Mouse (Mus musculus) granulocyte monocyte progenitor cell, adult 5-6 weeks (primary cell): ENCODE measurements around the gene Il18bp. TPM values are rescaled to one million over a fixed set of nuclear protein-coding genes. Genes with fewer than 3 reads are reported as not detected.

ENCODE experiments used
- total RNA-seq, 2 experiments: library from RNA; stranded (forward) in 1 of 2; stranded (reverse) in 1 of 2; fragments of 200-712, 200-1000 nt in 1 of 2; fragments of >200 nt in 1 of 2; fragmentation: Nextera tagmentation in 1 of 2; gene quantifications; 2 replicates each; pipeline ENCODE4 v1.2.3; 2014 to 2017

The Il18bp gene
- total RNA-seq, 2 experiments from 2014 or later = 1.1 to 12.6 TPM

Other genes with a start within 250 kb of the Il18bp start
- gene Phox2a, start 200.4 kb downstream of the Il18bp start, total RNA-seq (2014; fragmentation: Nextera tagmentation) = not detected in 2 replicates
- gene Phox2a, start 200.4 kb downstream of the Il18bp start, total RNA-seq (2017) = not detected in 2 replicates
- gene Inppl1, start 180.5 kb downstream of the Il18bp start, total RNA-seq (2014; fragmentation: Nextera tagmentation) = 2.0 and 6.5 TPM in 2 replicates
- 7.5 and 11.7 TPM in 2 replicates for gene Inppl1, start 180.5 kb downstream of the Il18bp start, total RNA-seq (2017)
- gene Folr2, start 161.5 kb downstream of the Il18bp start, total RNA-seq (2014; fragmentation: Nextera tagmentation) = not detected in 2 replicates
- gene Folr2, start 161.5 kb downstream of the Il18bp start, total RNA-seq (2017) = not detected in 2 replicates
- gene Anapc15, start 155.0 kb downstream of the Il18bp start, total RNA-seq (2014; fragmentation: Nextera tagmentation) = 111 and 144 TPM in 2 replicates
- 80.1 and 145 TPM in 2 replicates for gene Anapc15, start 155.0 kb downstream of the Il18bp start, total RNA-seq (2017)
- gene Folr1, start 147.9 kb downstream of the Il18bp start, total RNA-seq (2014; fragmentation: Nextera tagmentation) = not detected in 2 replicates
- gene Folr1, start 147.9 kb downstream of the Il18bp start, total RNA-seq (2017) = not detected in 2 replicates
- gene Lamtor1, start 112.8 kb downstream of the Il18bp start, total RNA-seq (2014; fragmentation: Nextera tagmentation) = 76.6 and 89.7 TPM in 2 replicates
- gene Lamtor1, start 112.8 kb downstream of the Il18bp start, total RNA-seq (2017) = 70.9 and 91.7 TPM in 2 replicates
- gene Tomt, start 112.3 kb downstream of the Il18bp start, total RNA-seq (2014; fragmentation: Nextera tagmentation) = not detected in 2 replicates
- gene Tomt, start 112.3 kb downstream of the Il18bp start, total RNA-seq (2017) = 0.09 TPM in 1 of 2 replicates, not detected in the other
- gene Lrrc51, start 84.8 kb downstream of the Il18bp start, total RNA-seq (2014; fragmentation: Nextera tagmentation) = 4.0 and 6.1 TPM in 2 replicates
- 3.8 TPM in 1 of 2 replicates, not detected in the other for gene Lrrc51, start 84.8 kb downstream of the Il18bp start, total RNA-seq (2017)
- 114 and 116 TPM in 2 replicates for gene Numa1, start 84.6 kb downstream of the Il18bp start, total RNA-seq (2014; fragmentation: Nextera tagmentation)
- 153 and 204 TPM in 2 replicates for gene Numa1, start 84.6 kb downstream of the Il18bp start, total RNA-seq (2017)
- 11.2 and 13.2 TPM in 2 replicates for gene Rnf121, start 46.8 kb upstream of the Il18bp start, total RNA-seq (2014; fragmentation: Nextera tagmentation)
- gene Rnf121, start 46.8 kb upstream of the Il18bp start, total RNA-seq (2017) = 12.0 and 13.1 TPM in 2 replicates
- gene Xndc1, start 46.8 kb upstream of the Il18bp start, total RNA-seq (2014; fragmentation: Nextera tagmentation) = 56.6 and 64.4 TPM in 2 replicates
- 17.0 and 23.2 TPM in 2 replicates for gene Xndc1, start 46.8 kb upstream of the Il18bp start, total RNA-seq (2017)
- 1.8 and 3.4 TPM in 2 replicates for gene Xntrpc, start 47.0 kb upstream of the Il18bp start, total RNA-seq (2014; fragmentation: Nextera tagmentation)
- 1.5 and 2.3 TPM in 2 replicates for gene Xntrpc, start 47.0 kb upstream of the Il18bp start, total RNA-seq (2017)
- gene Trpc2, start 64.4 kb upstream of the Il18bp start, total RNA-seq (2014; fragmentation: Nextera tagmentation) = not detected in 2 replicates
- not detected in 2 replicates for gene Trpc2, start 64.4 kb upstream of the Il18bp start, total RNA-seq (2017)
- not detected in 2 replicates for gene Art1, start 83.1 kb upstream of the Il18bp start, total RNA-seq (2014; fragmentation: Nextera tagmentation)
- 0.67 TPM in 1 of 2 replicates, not detected in the other for gene Art1, start 83.1 kb upstream of the Il18bp start, total RNA-seq (2017)
- 1.9 TPM in 1 of 2 replicates, not detected in the other for gene Art5, start 90.8 kb upstream of the Il18bp start, total RNA-seq (2014; fragmentation: Nextera tagmentation)
- gene Art5, start 90.8 kb upstream of the Il18bp start, total RNA-seq (2017) = not detected in 2 replicates
- not detected in 2 replicates for gene Chrna10, start 98.1 kb upstream of the Il18bp start, total RNA-seq (2014; fragmentation: Nextera tagmentation)
- not detected in 2 replicates for gene Chrna10, start 98.1 kb upstream of the Il18bp start, total RNA-seq (2017)
- 59.8 and 78.4 TPM in 2 replicates for gene Nup98, start 191.5 kb upstream of the Il18bp start, total RNA-seq (2014; fragmentation: Nextera tagmentation)
- gene Nup98, start 191.5 kb upstream of the Il18bp start, total RNA-seq (2017) = 42.2 and 45.3 TPM in 2 replicates
- 62.0 and 85.6 TPM in 2 replicates for gene Pgap2, start 191.5 kb upstream of the Il18bp start, total RNA-seq (2014; fragmentation: Nextera tagmentation)
- 47.1 and 48.4 TPM in 2 replicates for gene Pgap2, start 191.5 kb upstream of the Il18bp start, total RNA-seq (2017)
- gene Rhog, start 237.4 kb upstream of the Il18bp start, total RNA-seq (2014; fragmentation: Nextera tagmentation) = 277 and 290 TPM in 2 replicates
- gene Rhog, start 237.4 kb upstream of the Il18bp start, total RNA-seq (2017) = 52.9 and 57.3 TPM in 2 replicates
- 30.5 and 48.2 TPM in 2 replicates for gene Stim1, start 249.1 kb upstream of the Il18bp start, total RNA-seq (2014; fragmentation: Nextera tagmentation)
- 22.9 and 28.3 TPM in 2 replicates for gene Stim1, start 249.1 kb upstream of the Il18bp start, total RNA-seq (2017)